Mouse (Mus musculus) limb, embryonic 15.5 days (tissue): Measurements from ENCODE around the gene Zfyve28. TPM values are rescaled to one million over a fixed set of nuclear protein-coding genes. Genes with fewer than 3 reads are reported as not detected.

Experiments used
- ATAC-seq: fragments of 200-750 bp; cut with Nextera tagmentation; 2 replicates; pipeline ENCODE4 v1.8.0; 2017; ENCODE audit warnings: low read depth, moderate TSS enrichment; ENCODE audit not compliant: insufficient number of reproducible peaks, low FRiP score, low TSS enrichment
- H3K27ac ChIP-seq: fragments of 300-500 bp; sonication (generic); 2 replicates; pipeline ENCODE4 v1.5.1; 2015; ENCODE audit warnings: moderate library complexity, mild to moderate bottlenecking, inconsistent platforms
- H3K27me3 ChIP-seq: fragments of 300-500 bp; sonication (generic); 2 replicates; pipeline ENCODE4 v1.6.1; 2015; ENCODE audit warnings: inconsistent platforms
- H3K36me3 ChIP-seq: fragments of 300-500 bp; sonication (generic); 2 replicates; pipeline ENCODE4 v1.6.1; 2015; ENCODE audit warnings: inconsistent platforms
- H3K4me1 ChIP-seq: fragments of 300-500 bp; sonication (generic); 2 replicates; pipeline ENCODE4 v1.6.1; 2015; ENCODE audit warnings: inconsistent platforms
- H3K4me2 ChIP-seq: fragments of 300-500 bp; sonication (generic); 2 replicates; pipeline ENCODE4 v1.6.1; 2015; ENCODE audit warnings: mild to moderate bottlenecking, inconsistent platforms
- H3K4me3 ChIP-seq: fragments of 300-500 bp; sonication (generic); 2 replicates; pipeline ENCODE4 v1.5.1; 2015; ENCODE audit warnings: mild to moderate bottlenecking, inconsistent platforms
- H3K9ac ChIP-seq: fragments of 300-500 bp; sonication (generic); 2 replicates; pipeline ENCODE4 v1.6.1; 2015; ENCODE audit warnings: inconsistent platforms
- H3K9me3 ChIP-seq: fragments of 300-500 bp; sonication (generic); 2 replicates; pipeline ENCODE4 v1.6.1; 2016; ENCODE audit warnings: inconsistent platforms
- WGBS: fragments of 180-500 bp; shearing (Covaris S2); methylation state at CpG from one replicate; pipeline ENCODE4 v1.1.7; 2015; 5-methylcytosine and 5-hydroxymethylcytosine counted together
- polyA plus RNA-seq: library from polyadenylated mRNA; unstranded; fragments of >200 nt; fragmentation: Nextera tagmentation; extraction: Ambion mirVana; gene quantifications from 2 replicates; pipeline ENCODE4 v1.2.1, GENCODE M21; 2015

The Zfyve28 gene
- 0.82 and 1.1 TPM in 2 replicates for polyA plus RNA-seq

DNA sequence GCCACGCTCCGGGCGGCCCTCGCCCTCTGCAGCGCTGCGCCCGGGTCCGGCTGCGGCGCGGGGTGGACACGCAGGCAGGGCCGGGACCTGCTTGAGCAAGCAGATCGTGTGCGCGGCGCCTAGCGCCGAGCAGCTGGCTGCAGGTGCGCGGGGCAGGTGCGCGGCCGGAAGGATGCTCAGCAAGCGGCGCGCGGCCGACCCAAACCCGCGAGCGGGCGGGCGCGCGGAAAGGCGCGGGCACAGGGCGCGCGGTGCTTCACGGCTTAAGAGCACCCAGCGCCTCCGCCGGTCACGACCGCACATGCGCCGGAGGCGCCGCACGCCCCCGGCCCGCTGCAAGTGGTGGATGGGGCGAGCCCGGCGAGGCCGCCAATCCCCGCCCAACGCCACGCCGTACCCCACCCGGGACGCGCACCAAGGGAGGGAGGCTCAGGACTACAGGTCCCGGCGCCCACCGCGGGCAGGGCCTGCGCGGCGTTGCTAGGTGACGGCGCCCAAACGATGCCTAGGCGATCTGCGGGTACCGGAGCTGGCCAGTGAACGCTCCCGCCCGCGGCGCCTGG, at the start of gene Zfyve28, which contains the start of gene Cfap99:
Gene Zfyve28, minus strand, starts transcription at position 296 of the 563 bp plus-strand sequence.
Gene Cfap99, plus strand, starts transcription at position 447 of the 563 bp plus-strand sequence.
- peak within 1 kb of the TSS; percentile 97 for H3K4me2 ChIP-seq
- no peak within 1 kb of the TSS for H3K27ac ChIP-seq
- H3K9me3 ChIP-seq = no peaks in the 10 kb centered on the region
- 0% methylated on average over 75 of the region's 83 CpGs for WGBS
- 0 out of 2 replicates have a peak within 1 kb of the TSS, but pooled peaks have one; percentile 1 for H3K9ac ChIP-seq
- H3K36me3 ChIP-seq = no peaks in the 10 kb centered on the region
- peak; percentile 91 for ATAC-seq
- H3K4me1 ChIP-seq = peaks cover 24% of the 10 kb centered on the region
- H3K27me3 ChIP-seq = peaks cover 77% of the 10 kb centered on the region
- peak within 1 kb of the TSS; percentile 60 for H3K4me3 ChIP-seq

DNA sequence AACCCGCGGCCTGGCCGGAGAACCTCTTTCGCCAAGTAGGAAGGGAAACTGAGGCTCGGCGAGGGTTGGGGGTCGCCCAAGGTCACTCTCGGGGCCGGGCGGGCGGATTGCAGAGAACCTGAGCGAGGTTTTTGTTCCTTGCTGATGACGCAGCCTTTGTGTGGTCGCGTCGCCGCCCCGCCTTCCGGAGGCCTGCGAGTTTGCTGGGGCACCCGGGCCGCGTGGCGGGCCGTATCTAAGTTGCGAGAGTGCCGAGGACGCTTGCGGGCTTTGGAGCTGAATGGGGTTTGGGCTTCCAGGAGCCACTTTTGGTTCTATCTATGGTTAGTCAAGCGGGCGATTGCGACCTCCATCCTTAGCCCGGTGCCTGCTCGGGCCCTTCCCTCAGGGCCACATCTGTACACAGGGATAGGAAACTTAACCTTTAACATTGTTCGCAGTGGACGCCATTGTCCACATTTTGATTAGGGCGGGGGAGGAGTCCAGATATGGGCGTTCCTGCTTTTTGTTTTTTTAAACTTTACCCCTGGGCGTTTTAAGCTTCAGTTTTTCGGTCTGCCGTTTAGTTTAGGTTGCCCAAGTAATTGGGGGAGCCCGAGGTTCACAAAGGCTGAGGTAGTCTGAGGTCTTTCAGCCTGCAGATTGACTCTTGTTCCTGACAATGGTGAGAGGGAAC, 48.7 kb upstream of the Zfyve28 start:
- Histone ChIP-seq H3K27me3 (no peaks in the 10 kb centered on the region), H3K4me2 (peak overlapping the region; percentile 66), H3K9me3 (no peaks in the 10 kb centered on the region), H3K9ac (peak overlapping the region; percentile 78), H3K27ac (peak overlapping the region; percentile 91), H3K4me3 (peak overlapping the region; percentile 94), H3K36me3 (no peaks in the 10 kb centered on the region), H3K4me1 (peaks cover 19% of the 10 kb centered on the region)
- no peak for ATAC-seq
- under 1% methylated on average over 42 of the region's 42 CpGs for WGBS

DNA sequence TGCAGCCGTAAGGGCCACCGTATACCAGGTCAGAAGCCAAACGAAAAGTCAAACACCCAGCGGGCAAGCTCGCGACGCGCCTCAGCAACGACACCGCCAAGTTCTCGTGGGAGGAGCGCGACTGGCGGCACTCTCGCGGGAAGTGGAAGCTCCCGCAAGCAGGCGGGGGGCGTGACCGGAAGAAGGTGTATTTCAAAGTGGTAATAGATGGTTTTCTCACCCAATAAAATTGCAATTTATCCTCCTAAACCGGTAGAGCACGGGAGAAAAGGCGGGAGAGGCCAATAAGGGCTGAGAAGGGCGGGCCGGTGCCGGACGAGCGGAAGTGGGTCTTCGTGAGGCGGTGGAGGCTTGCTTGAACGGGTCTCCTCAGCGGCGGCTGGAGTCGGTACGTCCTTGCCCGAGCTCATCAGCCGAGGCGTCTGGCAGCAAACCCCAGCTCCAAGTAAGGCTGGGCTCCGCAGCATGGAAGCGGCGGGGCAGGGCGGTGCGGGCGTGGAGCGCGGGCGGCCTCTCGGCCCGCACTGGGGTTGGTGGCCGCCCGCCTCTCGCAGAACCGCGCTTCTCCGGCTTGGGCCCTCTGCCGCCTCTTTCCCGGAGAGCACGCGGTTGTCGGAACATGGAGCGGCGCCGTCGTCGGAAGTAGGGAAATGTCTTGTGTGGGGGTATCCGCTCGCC, 48.0 kb upstream of the Zfyve28 start, which contains the start of gene Rnf4:
Gene Rnf4, plus strand, starts transcription at position 193 of the 678 bp plus-strand sequence.
- peak within 1 kb of the TSS; percentile 86 for H3K9ac ChIP-seq
- WGBS = under 1% methylated on average over 67 of the region's 67 CpGs
- peak; percentile 96 for ATAC-seq

DNA sequence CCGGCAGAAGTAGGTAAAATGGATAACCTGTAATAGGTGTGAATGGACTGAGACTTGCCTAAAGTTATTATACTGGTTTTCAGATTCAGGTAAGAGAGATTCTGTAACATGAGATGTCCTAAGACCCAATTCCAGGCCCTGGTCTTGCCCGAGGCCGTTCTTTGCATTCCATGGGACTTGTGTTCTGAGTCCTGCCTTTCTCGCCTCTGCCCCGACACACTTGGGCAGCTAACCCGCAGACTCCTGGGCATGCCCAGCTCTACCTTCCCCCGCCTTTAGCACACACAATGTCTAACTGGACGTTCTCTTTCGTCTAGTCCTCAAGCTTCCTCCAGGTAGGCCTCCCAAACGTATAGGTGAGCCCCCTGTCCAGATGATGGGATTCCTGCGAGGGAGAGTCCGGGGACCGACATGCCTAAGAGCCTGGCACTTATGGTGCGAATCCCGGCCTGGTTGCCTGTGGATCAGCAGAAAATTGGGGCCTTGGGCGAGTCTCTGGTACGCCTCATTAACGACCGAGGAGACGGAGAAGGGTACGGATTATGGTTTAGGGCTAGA, 47.4 kb upstream of the Zfyve28 start:
- Histone ChIP-seq H3K9me3 (no peaks in the 10 kb centered on the region), H3K9ac (peak overlapping the region; percentile 86), H3K27me3 (no peaks in the 10 kb centered on the region), H3K4me2 (peak overlapping the region; percentile 72), H3K4me3 (peak overlapping the region; percentile 94), H3K36me3 (no peaks in the 10 kb centered on the region), H3K4me1 (peaks cover 19% of the 10 kb centered on the region), H3K27ac (peak overlapping the region; percentile 91)
- ATAC-seq = peak; percentile 50
- WGBS = 1% methylated on average over 21 of the region's 21 CpGs

More for the DNA sequence above, 48.0 kb upstream of the Zfyve28 start, which contains the start of gene Rnf4:
- no peaks in the 10 kb centered on the region for H3K36me3 ChIP-seq
- H3K27ac ChIP-seq = peak within 1 kb of the TSS; percentile 91
- no peaks in the 10 kb centered on the region for H3K9me3 ChIP-seq
- peak within 1 kb of the TSS; percentile 94 for H3K4me3 ChIP-seq
- peak within 1 kb of the TSS; percentile 72 for H3K4me2 ChIP-seq
- H3K27me3 ChIP-seq = no peaks in the 10 kb centered on the region
- peaks cover 19% of the 10 kb centered on the region for H3K4me1 ChIP-seq

DNA sequence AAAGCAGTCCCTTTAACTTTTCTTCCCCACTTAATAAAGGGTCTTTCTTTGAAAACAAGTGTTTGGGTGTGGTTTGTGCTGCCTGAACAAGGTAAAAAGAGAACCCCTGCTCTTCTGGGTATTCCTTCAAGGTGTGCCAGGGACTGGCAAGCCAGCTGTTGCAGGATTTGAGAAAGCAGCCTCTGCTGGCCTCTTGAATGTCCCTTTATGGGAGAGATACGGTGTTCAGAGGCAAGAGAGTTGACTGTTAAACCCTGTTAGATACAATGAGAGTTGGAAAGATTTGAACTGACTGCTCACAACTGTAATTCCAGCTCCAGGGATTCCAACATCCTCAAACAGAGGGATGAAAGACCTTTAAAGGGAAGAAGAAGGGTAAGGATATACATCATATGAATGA, 45.8 kb upstream of the Zfyve28 start:
- Histone ChIP-seq H3K9ac (no peak overlapping the region), H3K9me3 (no peaks in the 10 kb centered on the region), H3K36me3 (no peaks in the 10 kb centered on the region), H3K27me3 (no peaks in the 10 kb centered on the region), H3K4me1 (peaks cover 19% of the 10 kb centered on the region), H3K4me3 (no peak overlapping the region), H3K27ac (no peak overlapping the region), H3K4me2 (no peak overlapping the region)
- no peak for ATAC-seq
- 86% methylated on average over 1 of the region's 1 CpGs for WGBS

DNA sequence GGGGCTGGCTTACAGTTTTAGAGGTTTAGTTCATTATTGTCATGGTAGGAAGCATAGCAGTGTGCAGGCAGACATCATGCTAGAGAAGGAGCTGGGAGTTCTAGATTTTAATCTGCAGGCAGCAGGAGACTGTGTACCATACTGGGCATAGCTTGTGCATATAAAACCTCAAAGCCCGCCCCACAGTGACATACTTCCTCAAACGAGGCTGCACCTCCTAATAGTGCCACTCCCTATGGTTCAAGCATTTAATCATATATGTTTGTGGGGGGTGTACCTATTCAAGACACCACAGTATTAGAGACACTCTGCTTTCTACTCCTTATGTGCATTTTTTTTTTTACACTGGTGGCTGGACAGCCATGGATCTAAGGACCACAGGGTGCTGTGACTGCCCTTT, 41.9 kb upstream of the Zfyve28 start:
- Histone ChIP-seq H3K27me3 (0 out of 2 replicates have a peak, but pooled peaks cover 5% of the 10 kb centered on the region), H3K9me3 (no peaks in the 10 kb centered on the region)

DNA sequence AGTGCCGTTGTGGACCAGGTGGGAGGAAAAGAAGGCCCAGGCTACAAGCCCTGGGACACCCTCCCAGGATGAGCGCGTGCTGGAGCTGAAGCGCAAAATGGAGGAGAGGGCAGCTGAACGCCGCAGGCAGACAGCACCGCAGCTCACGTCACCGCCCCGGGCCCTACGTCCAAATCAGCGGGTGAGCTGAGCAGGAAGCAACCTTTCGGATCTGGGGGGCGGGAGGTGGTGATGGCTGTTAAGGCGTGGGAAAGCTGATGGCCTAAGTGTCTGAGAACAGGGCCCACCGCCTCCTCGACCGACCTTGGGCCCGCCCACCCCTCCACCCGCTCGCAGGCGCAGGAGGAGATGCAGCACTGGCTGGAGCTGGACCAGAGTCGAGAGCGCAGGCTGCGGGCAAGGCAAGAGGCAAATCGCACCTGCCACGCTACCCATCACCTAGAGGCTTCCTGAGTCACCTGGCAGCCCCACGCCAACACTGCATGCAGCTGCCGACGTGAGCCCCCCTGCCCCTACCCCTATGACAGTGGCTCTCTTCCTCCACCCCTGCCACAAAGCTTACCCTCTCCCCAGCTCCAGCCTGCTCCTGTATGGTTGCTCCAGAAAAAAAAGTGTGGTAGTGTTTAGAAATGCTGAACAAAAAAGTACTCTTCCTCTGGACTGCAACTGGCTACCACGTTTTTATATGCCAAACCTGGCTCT, 38.8 kb upstream of the Zfyve28 start:
- H3K4me3 ChIP-seq = peak overlapping the region; percentile 32
- WGBS = 9% methylated on average over 31 of the region's 31 CpGs
- no peak overlapping the region for H3K27ac ChIP-seq
- peaks cover 14% of the 10 kb centered on the region for H3K4me1 ChIP-seq
- ATAC-seq = peak; percentile 21; the same call in 1 of the 2 replicates
- H3K36me3 ChIP-seq = no peaks in the 10 kb centered on the region
- H3K9ac ChIP-seq = peak overlapping the region; percentile 27; the same call in 1 of the 2 replicates
- 0 out of 2 replicates have a peak, but pooled peaks cover 5% of the 10 kb centered on the region for H3K27me3 ChIP-seq
- no peaks in the 10 kb centered on the region for H3K9me3 ChIP-seq
- peak overlapping the region; percentile 56 for H3K4me2 ChIP-seq

More for the DNA sequence above, 41.9 kb upstream of the Zfyve28 start:
- Histone ChIP-seq H3K4me1 (peaks cover 14% of the 10 kb centered on the region), H3K36me3 (no peaks in the 10 kb centered on the region), H3K27ac (no peak overlapping the region), H3K4me2 (no peak overlapping the region), H3K9ac (no peak overlapping the region), H3K4me3 (no peak overlapping the region)
- ATAC-seq = no peak
- WGBS = 80% methylated on average over 2 of the region's 2 CpGs

DNA sequence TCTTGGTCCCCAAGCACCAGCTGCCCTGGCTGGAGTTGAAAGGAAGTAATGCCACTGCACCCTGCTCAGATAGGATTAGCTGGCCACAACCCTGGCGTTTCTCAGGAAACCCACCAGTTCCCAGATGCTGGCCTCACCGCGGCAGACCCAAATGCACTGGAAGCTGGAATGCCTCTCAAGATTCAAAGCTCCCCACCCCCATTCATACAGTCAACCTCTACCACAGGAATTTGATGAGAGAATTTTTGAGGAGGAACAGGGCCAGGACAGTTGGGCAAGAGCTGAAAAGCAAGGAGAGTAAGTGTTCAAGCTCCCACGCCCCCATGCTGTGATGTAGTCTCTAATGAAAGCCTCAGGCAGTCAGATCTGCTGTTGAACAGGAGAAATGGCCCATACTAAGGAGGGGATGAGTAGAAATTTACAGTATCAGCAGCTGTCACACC, 38.0 kb upstream of the Zfyve28 start:
- no peak overlapping the region for H3K9ac ChIP-seq
- H3K4me1 ChIP-seq = peaks cover 14% of the 10 kb centered on the region
- H3K4me3 ChIP-seq = no peak overlapping the region
- H3K4me2 ChIP-seq = no peak overlapping the region
- ATAC-seq = no peak
- H3K27me3 ChIP-seq = 0 out of 2 replicates have a peak, but pooled peaks cover 5% of the 10 kb centered on the region
- H3K36me3 ChIP-seq = no peaks in the 10 kb centered on the region
- H3K9me3 ChIP-seq = no peaks in the 10 kb centered on the region
- 18% methylated on average over 4 of the region's 4 CpGs for WGBS
- H3K27ac ChIP-seq = peak overlapping the region; percentile 14; the same call in 1 of the 2 replicates

DNA sequence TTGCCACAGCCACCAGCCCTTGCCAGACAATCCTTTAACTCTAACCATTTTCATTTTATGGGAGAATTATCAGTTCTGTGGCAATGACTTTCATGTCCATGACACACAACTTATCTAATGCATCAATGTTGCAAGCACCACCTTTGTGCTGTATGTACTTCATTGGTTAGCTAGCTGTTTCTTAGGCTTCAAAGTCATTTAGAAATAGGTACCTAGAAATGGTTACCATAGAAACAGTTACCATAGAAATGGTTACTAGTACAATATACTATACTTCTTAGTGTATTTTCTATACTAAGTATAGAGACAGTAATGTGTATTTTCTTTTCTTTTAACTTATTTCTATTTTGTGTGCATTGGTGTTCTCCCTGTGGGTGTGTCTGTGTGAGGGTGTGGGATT, 37.0 kb upstream of the Zfyve28 start:
- H3K36me3 ChIP-seq = no peaks in the 10 kb centered on the region
- 0 out of 2 replicates have a peak, but pooled peaks cover 5% of the 10 kb centered on the region for H3K27me3 ChIP-seq
- H3K4me2 ChIP-seq = no peak overlapping the region
- no peak overlapping the region for H3K4me3 ChIP-seq
- ATAC-seq = no peak
- no peaks in the 10 kb centered on the region for H3K9me3 ChIP-seq
- no peak overlapping the region for H3K9ac ChIP-seq
- H3K27ac ChIP-seq = no peak overlapping the region
- H3K4me1 ChIP-seq = peaks cover 14% of the 10 kb centered on the region

DNA sequence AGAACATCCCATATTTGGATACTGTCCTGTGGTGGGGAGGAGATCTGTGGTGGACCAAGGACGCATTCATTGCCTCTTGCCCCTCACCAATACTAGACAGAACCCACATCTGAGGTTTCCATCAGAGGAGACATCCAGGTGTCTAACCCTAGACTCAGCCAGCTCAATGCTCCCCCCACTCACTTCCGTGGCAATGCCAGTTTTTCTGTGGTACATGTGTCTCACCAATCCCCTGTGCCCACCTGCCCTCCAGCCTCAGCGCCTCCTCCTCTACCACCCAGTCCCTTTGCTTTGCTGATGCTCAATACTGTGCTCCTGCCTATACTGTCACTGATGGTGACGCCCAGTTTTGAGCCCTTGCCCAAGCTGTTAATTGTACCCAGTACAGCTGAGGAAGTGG, 33.0 kb upstream of the Zfyve28 start:
- Histone ChIP-seq H3K9me3 (no peaks in the 10 kb centered on the region), H3K27me3 (no peaks in the 10 kb centered on the region), H3K27ac (no peak overlapping the region), H3K36me3 (no peaks in the 10 kb centered on the region), H3K9ac (no peak overlapping the region), H3K4me2 (no peak overlapping the region), H3K4me3 (no peak overlapping the region), H3K4me1 (peaks cover 3% of the 10 kb centered on the region)
- 77% methylated on average over 4 of the region's 4 CpGs for WGBS
- no peak for ATAC-seq

DNA sequence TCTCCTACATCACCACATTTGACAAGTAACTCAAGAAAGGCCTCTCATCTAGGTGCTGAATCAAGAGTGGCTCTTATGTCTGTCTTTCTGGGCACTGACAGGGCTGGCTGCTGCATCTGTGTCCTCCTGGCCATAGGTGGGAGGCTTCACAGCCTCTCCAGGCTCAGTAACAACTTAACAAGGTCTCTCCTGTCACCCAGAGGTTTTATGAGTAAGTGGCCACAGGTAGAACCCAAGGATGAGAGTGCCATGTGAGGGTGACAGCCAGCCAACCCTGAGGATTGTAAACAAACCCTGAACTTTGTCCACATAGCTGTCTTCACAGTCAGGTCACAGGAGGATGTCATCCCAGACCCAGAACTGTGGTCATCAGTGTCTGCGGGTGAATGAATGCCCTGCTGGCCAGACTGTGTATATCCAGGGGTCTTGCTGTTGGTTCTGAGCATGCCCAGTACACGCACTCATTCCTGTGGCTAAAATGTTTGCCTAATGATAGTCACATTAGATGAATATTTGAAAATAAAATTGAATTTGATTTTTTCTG, 31.3 kb upstream of the Zfyve28 start:
- Histone ChIP-seq H3K27me3 (no peaks in the 10 kb centered on the region), H3K4me3 (no peak overlapping the region), H3K36me3 (no peaks in the 10 kb centered on the region), H3K9ac (no peak overlapping the region), H3K9me3 (no peaks in the 10 kb centered on the region), H3K4me1 (no peaks in the 10 kb centered on the region), H3K27ac (no peak overlapping the region), H3K4me2 (no peak overlapping the region)
- 61% methylated on average over 2 of the region's 2 CpGs for WGBS
- ATAC-seq = no peak
